Mouse (Mus musculus) heart, embryonic 13.5 days (tissue): ENCODE results near the gene Cort. TPM values are rescaled to one million over a fixed set of nuclear protein-coding genes. Genes with fewer than 3 reads are reported as not detected.
"Not testable (repeated sequence)": the region's sequence is repeated elsewhere in the genome, so short reads cannot be mapped to it uniquely, and the experiment has no call there.

Experiments used
- ATAC-seq: fragments of 200-750 bp; cut with Nextera tagmentation; 2 replicates; pipeline ENCODE4 v1.8.0; 2017; ENCODE audit warnings: moderate TSS enrichment; ENCODE audit not compliant: insufficient number of reproducible peaks, low FRiP score, low TSS enrichment; ENCODE audit errors: extremely low read depth
- H3K27ac ChIP-seq: fragments of 300-500 bp; sonication (generic); replicated peaks from 2 replicates; pipeline ENCODE4 v1.5.1; 2015; ENCODE audit warnings: moderate library complexity, mild to moderate bottlenecking, inconsistent platforms
- H3K27me3 ChIP-seq: fragments of 300-500 bp; sonication (generic); replicated peaks from 2 replicates; pipeline ENCODE4 v1.6.1; 2015; ENCODE audit warnings: mild to moderate bottlenecking, inconsistent platforms
- H3K36me3 ChIP-seq: fragments of 300-500 bp; sonication (generic); 2 replicates; pipeline ENCODE4 v1.6.1; 2015; ENCODE audit warnings: mild to moderate bottlenecking, inconsistent platforms
- H3K4me1 ChIP-seq: fragments of 300-500 bp; sonication (generic); 2 replicates; pipeline ENCODE4 v1.6.1; 2015; ENCODE audit warnings: inconsistent platforms
- H3K4me2 ChIP-seq: fragments of 300-500 bp; sonication (generic); 2 replicates; pipeline ENCODE4 v1.6.1; 2015; ENCODE audit warnings: inconsistent platforms, mild to moderate bottlenecking, moderate library complexity
- H3K4me3 ChIP-seq: fragments of 300-500 bp; sonication (generic); 2 replicates; pipeline ENCODE4 v1.5.1; 2015; ENCODE audit warnings: moderate library complexity, mild to moderate bottlenecking, inconsistent platforms
- H3K9ac ChIP-seq: fragments of 300-500 bp; sonication (generic); 2 replicates; pipeline ENCODE4 v1.6.1; 2015; ENCODE audit warnings: inconsistent platforms, mild to moderate bottlenecking, moderate library complexity
- H3K9me3 ChIP-seq: fragments of 300-500 bp; sonication (generic); 2 replicates; pipeline ENCODE4 v1.6.1; 2016; ENCODE audit warnings: inconsistent platforms
- WGBS: fragments of 180-500 bp; shearing (Covaris S2); methylation state at CpG from one replicate; pipeline ENCODE4 v1.1.7; 2015; ENCODE audit warnings: mixed read lengths; 5-methylcytosine and 5-hydroxymethylcytosine counted together
- polyA plus RNA-seq: library from polyadenylated mRNA; unstranded; fragments of >200 nt; fragmentation: Nextera tagmentation; extraction: Ambion mirVana; gene quantifications from 2 replicates; pipeline ENCODE4 v1.2.1, GENCODE M21; 2015

The Cort gene
- not detected in 2 replicates for polyA plus RNA-seq

- no peak within 1 kb of the TSS for H3K27ac ChIP-seq
- H3K9ac ChIP-seq, result no peak within 1 kb of the TSS
- ATAC-seq, result no peak
- H3K4me3 ChIP-seq, result no peak within 1 kb of the TSS
- no peak within 1 kb of the TSS for H3K4me2 ChIP-seq
- peaks cover 3% of the 10 kb centered on the region; the same call in 1 of the 2 replicates for H3K4me1 ChIP-seq
- 77% methylated on average over 11 of the region's 11 CpGs for WGBS
- no peaks in the 10 kb centered on the region for H3K9me3 ChIP-seq
- no peaks in the 10 kb centered on the region for H3K27me3 ChIP-seq
- H3K36me3 ChIP-seq, result peaks cover 41% of the 10 kb centered on the region
Measured at GRCm38 (mm10) chr4:149126663-149127062, at the start of gene Cort. Gene Cort, minus strand, starts transcription at chr4:149126763.

- H3K4me3 ChIP-seq, result no peak overlapping the region
- no peak overlapping the region for H3K9ac ChIP-seq
- H3K4me1 ChIP-seq, result peaks cover 20% of the 10 kb centered on the region
- H3K27ac ChIP-seq, result no peak overlapping the region
- no peaks in the 10 kb centered on the region for H3K9me3 ChIP-seq
- ATAC-seq, result no peak
- 68% methylated on average over 6 of the region's 6 CpGs for WGBS
- no peak overlapping the region for H3K4me2 ChIP-seq
- H3K27me3 ChIP-seq, result no peaks in the 10 kb centered on the region
- peaks cover 19% of the 10 kb centered on the region for H3K36me3 ChIP-seq
Measured at GRCm38 (mm10) chr4:149173661-149174060, 47.1 kb upstream of the Cort start.

DNA sequence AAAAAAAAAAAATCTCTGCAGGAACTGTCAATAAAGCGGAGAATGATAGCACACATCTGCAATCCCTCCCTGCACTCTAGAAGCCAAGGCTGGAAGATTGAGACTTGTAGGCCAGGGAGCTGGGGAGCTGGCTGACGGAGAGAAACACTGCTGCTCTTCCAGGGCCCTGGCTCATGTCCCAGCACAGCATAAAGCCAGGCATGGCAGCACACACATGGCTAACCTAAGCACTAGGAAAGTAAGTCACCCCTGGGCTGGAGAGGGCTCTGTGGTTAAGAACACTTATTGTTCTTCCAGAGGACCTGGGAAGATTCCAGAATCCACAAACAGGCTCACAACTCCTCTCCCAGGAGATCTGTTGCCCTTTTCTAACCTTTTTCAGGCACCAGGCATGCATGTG lies 46.1 kb upstream of the Cort start:
- peaks cover 22% of the 10 kb centered on the region for H3K4me1 ChIP-seq
- H3K4me3 ChIP-seq, result no peak overlapping the region
- H3K4me2 ChIP-seq, result no peak overlapping the region
- peaks cover 14% of the 10 kb centered on the region; the same call in 1 of the 2 replicates for H3K36me3 ChIP-seq
- WGBS, result 55% methylated on average over 2 of the region's 2 CpGs
- peak overlapping the region; percentile 62 for H3K27ac ChIP-seq
- ATAC-seq, result no peak
- H3K9ac ChIP-seq, result peak overlapping the region; percentile 44
- H3K9me3 ChIP-seq, result no peaks in the 10 kb centered on the region
- H3K27me3 ChIP-seq, result no peaks in the 10 kb centered on the region

- no peak for ATAC-seq
- 0 out of 2 replicates have a peak overlapping the region, but pooled peaks have one; percentile 28 for H3K9ac ChIP-seq
- peaks cover 23% of the 10 kb centered on the region for H3K4me1 ChIP-seq
- H3K4me3 ChIP-seq, result no peak overlapping the region
- peaks cover 13% of the 10 kb centered on the region; the same call in 1 of the 2 replicates for H3K36me3 ChIP-seq
- H3K27me3 ChIP-seq, result no peaks in the 10 kb centered on the region
- no peaks in the 10 kb centered on the region for H3K9me3 ChIP-seq
- H3K27ac ChIP-seq, result peak overlapping the region; percentile 62
- H3K4me2 ChIP-seq, result no peak overlapping the region
- 83% methylated on average over 5 of the region's 5 CpGs for WGBS
Measured at GRCm38 (mm10) chr4:149172083-149172482, 45.5 kb upstream of the Cort start.

DNA sequence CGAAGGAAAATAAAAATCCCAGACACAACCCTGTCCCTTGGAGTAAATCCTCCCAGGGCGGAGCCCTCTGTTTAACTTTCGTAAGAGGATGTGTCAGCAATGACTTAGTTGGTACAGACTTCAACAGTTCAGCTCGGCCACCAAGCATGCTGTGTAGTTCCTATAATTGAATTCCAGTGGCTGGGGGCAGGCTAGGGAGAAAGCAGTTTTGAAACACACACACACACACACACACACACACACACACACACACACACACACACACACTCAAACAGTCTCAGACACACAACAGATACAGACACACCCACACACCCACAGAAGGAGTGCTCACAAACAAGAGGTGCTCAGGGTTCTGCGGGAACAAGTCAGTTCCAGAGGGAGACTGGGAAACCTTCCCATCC lies 45.0 kb upstream of the Cort start:
- Histone ChIP-seq H3K27me3 (no peaks in the 10 kb centered on the region), H3K27ac (no peak overlapping the region), H3K9ac (no peak overlapping the region), H3K4me2 (no peak overlapping the region), H3K4me1 (peaks cover 23% of the 10 kb centered on the region), H3K9me3 (no peaks in the 10 kb centered on the region), H3K4me3 (no peak overlapping the region), H3K36me3 (peaks cover 12% of the 10 kb centered on the region; the same call in 1 of the 2 replicates)
- 68% methylated on average over 5 of the region's 5 CpGs for WGBS
- ATAC-seq, result no peak

GRCm38 (mm10) chr4:149170394-149170931 lies 43.9 kb upstream of the Cort start:
- Histone ChIP-seq H3K27ac (no peak overlapping the region), H3K9me3 (no peaks in the 10 kb centered on the region), H3K4me3 (no peak overlapping the region), H3K4me1 (peaks cover 27% of the 10 kb centered on the region), H3K27me3 (no peaks in the 10 kb centered on the region), H3K9ac (no peak overlapping the region), H3K4me2 (no peak overlapping the region), H3K36me3 (peaks cover 8% of the 10 kb centered on the region; the same call in 1 of the 2 replicates)
- 57% methylated on average over 7 of the region's 7 CpGs for WGBS
- no peak for ATAC-seq

DNA sequence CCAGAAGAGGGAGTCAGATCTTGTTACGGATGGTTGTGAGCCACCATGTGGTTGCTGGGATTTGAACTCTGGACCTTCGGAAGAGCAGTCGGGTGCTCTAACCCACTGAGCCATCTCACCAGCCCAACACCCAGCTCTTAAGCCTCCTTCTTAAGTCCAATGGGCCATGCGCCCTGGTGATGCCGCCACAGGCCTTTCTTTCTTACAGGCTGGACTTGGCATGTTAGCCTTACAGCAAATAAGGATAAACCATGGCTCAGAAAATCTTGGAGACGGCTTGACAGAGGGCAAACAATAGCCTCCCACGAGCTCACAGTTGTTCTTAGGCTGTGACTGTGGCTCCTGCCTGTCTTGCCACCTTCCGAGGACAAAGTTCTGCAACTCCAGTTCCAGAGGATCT lies 43.4 kb upstream of the Cort start:
- ATAC-seq, H3K9ac ChIP-seq, H3K4me2 ChIP-seq, H3K27ac ChIP-seq, H3K27me3 ChIP-seq, H3K9me3 ChIP-seq, H3K36me3 ChIP-seq, H3K4me3 ChIP-seq: not testable (repeated sequence)
- 72% methylated on average over 7 of the region's 8 CpGs for WGBS
- H3K4me1 ChIP-seq, result peaks cover 33% of the 10 kb centered on the region

GRCm38 (mm10) chr4:149168016-149168415 lies 41.5 kb upstream of the Cort start:
- no peak for ATAC-seq
- H3K27ac ChIP-seq, result no peak overlapping the region
- H3K9ac ChIP-seq, result 0 out of 2 replicates have a peak overlapping the region, but pooled peaks have one; percentile 84
- H3K36me3 ChIP-seq, result peaks cover 22% of the 10 kb centered on the region
- no peaks in the 10 kb centered on the region for H3K27me3 ChIP-seq
- peak overlapping the region; percentile 95; the same call in 1 of the 2 replicates for H3K4me3 ChIP-seq
- peak overlapping the region; percentile 93 for H3K4me2 ChIP-seq
- WGBS, result 43% methylated on average over 2 of the region's 2 CpGs
- no peaks in the 10 kb centered on the region for H3K9me3 ChIP-seq
- peaks cover 31% of the 10 kb centered on the region for H3K4me1 ChIP-seq

GRCm38 (mm10) chr4:149166957-149167611 lies 40.5 kb upstream of the Cort start:
- Histone ChIP-seq H3K9me3 (no peaks in the 10 kb centered on the region), H3K36me3 (peaks cover 32% of the 10 kb centered on the region), H3K4me3 (peak overlapping the region; percentile 95), H3K9ac (peak overlapping the region; percentile 84), H3K27ac (peak overlapping the region; percentile 85), H3K27me3 (no peaks in the 10 kb centered on the region), H3K4me1 (peaks cover 22% of the 10 kb centered on the region), H3K4me2 (peak overlapping the region; percentile 93)
- 0 out of 2 replicates have a peak, but pooled peaks have one; percentile 4 for ATAC-seq
- WGBS, result 1% methylated on average over 27 of the region's 27 CpGs

GRCm38 (mm10) chr4:149166215-149166946 lies 39.8 kb upstream of the Cort start, which contains the start of gene Pgd:
Gene Pgd, minus strand, starts transcription at chr4:149166771.
- Histone ChIP-seq H3K9ac (peak within 1 kb of the TSS; percentile 96), H3K4me3 (peak within 1 kb of the TSS; percentile 95), H3K27ac (peak within 1 kb of the TSS; percentile 90), H3K36me3 (peaks cover 39% of the 10 kb centered on the region), H3K4me1 (peaks cover 21% of the 10 kb centered on the region), H3K4me2 (peak within 1 kb of the TSS; percentile 93), H3K9me3 (no peaks in the 10 kb centered on the region), H3K27me3 (no peaks in the 10 kb centered on the region)
- ATAC-seq, result peak; percentile 99
- 0% methylated on average over 59 of the region's 59 CpGs for WGBS

GRCm38 (mm10) chr4:149164150-149164549 lies 37.6 kb upstream of the Cort start:
- Histone ChIP-seq H3K9me3 (no peaks in the 10 kb centered on the region), H3K9ac (no peak overlapping the region), H3K4me2 (no peak overlapping the region), H3K27me3 (no peaks in the 10 kb centered on the region), H3K4me3 (no peak overlapping the region), H3K27ac (no peak overlapping the region), H3K4me1 (peaks cover 17% of the 10 kb centered on the region), H3K36me3 (peaks cover 61% of the 10 kb centered on the region)
- 57% methylated on average over 5 of the region's 5 CpGs for WGBS
- ATAC-seq, result no peak
